Mouse (Mus musculus): Measurements from ENCODE around the gene Dip2b. TPM values are rescaled to one million over a fixed set of nuclear protein-coding genes. Genes with fewer than 3 reads are reported as not detected.

Dip2b gene
- polyA plus RNA-seq, 1 experiment = 7.4 TPM

GRCm38 (mm10) chr15:100177167-100177566 is 138.7 kb downstream of the Dip2b start:
- TF ChIP-seq MAX (IDR thresholded peaks at IDR 0.05) = no peak
- TF ChIP-seq CTCF (IDR thresholded peaks at IDR 0.05; ENCODE audit: control insufficient read depth, insufficient read depth, insufficient read length) = no peak
- no peak for TF ChIP-seq FOSL1 (IDR thresholded peaks at IDR 0.05; ENCODE audit: insufficient read depth, low read length, poor library complexity, severe bottlenecking)
- TF ChIP-seq USF1 (IDR thresholded peaks at IDR 0.05; ENCODE audit: low read depth) = no peak
- TF ChIP-seq MYOG (IDR thresholded peaks at IDR 0.05; ENCODE audit: control insufficient read depth, extremely low read depth, insufficient read length) = no peak
- TF ChIP-seq CEBPB (IDR thresholded peaks at IDR 0.05; ENCODE audit: low read depth) = no peak
- no peak for TF ChIP-seq MYOD1 (IDR thresholded peaks at IDR 0.05; ENCODE audit: control insufficient read depth, insufficient read length, low read depth)
- Histone ChIP-seq H3K27me3 (ENCODE audit: control insufficient read depth, insufficient read depth, insufficient read length) (no peaks in the 10 kb centered on the region), H3K36me3 (ENCODE audit: control insufficient read depth, insufficient read depth) (peaks cover 53% of the 10 kb centered on the region), H3ac (ENCODE audit: control insufficient read depth, insufficient read length, low read depth) (no peak overlapping the region), H3K79me3 (ENCODE audit: low read depth) (no peaks in the 10 kb centered on the region), H3K79me2 (ENCODE audit: control insufficient read depth, insufficient read depth) (no peaks in the 10 kb centered on the region), H3K4me3 (ENCODE audit: insufficient read depth, poor library complexity, severe bottlenecking) (no peak overlapping the region)

GRCm38 (mm10) chr15:100177575-100177974 is 139.1 kb downstream of the Dip2b start:
- TF ChIP-seq FOSL1 (IDR thresholded peaks at IDR 0.05; ENCODE audit: insufficient read depth, low read length, poor library complexity, severe bottlenecking) (no peak), MYOG (IDR thresholded peaks at IDR 0.05; ENCODE audit: control insufficient read depth, extremely low read depth, insufficient read length) (no peak), MAX (IDR thresholded peaks at IDR 0.05) (no peak), MYOD1 (IDR thresholded peaks at IDR 0.05; ENCODE audit: control insufficient read depth, insufficient read length, low read depth) (no peak), CEBPB (IDR thresholded peaks at IDR 0.05; ENCODE audit: low read depth) (no peak), USF1 (IDR thresholded peaks at IDR 0.05; ENCODE audit: low read depth) (no peak), CTCF (IDR thresholded peaks at IDR 0.05; ENCODE audit: control insufficient read depth, insufficient read depth, insufficient read length) (no peak)
- peaks cover 50% of the 10 kb centered on the region for H3K36me3 ChIP-seq (ENCODE audit: control insufficient read depth, insufficient read depth)

GRCm38 (mm10) chr15:100178487-100178886 is 140.0 kb downstream of the Dip2b start:
- Histone ChIP-seq H3K79me3 (ENCODE audit: low read depth) (no peaks in the 10 kb centered on the region), H3K79me2 (ENCODE audit: control insufficient read depth, insufficient read depth) (no peaks in the 10 kb centered on the region), H3K4me3 (ENCODE audit: insufficient read depth, poor library complexity, severe bottlenecking) (no peak overlapping the region), H3ac (ENCODE audit: control insufficient read depth, insufficient read length, low read depth) (no peak overlapping the region), H3K27me3 (ENCODE audit: control insufficient read depth, insufficient read depth, insufficient read length) (no peaks in the 10 kb centered on the region), H3K36me3 (ENCODE audit: control insufficient read depth, insufficient read depth) (peaks cover 44% of the 10 kb centered on the region)
- TF ChIP-seq CTCF (IDR thresholded peaks at IDR 0.05; ENCODE audit: control insufficient read depth, insufficient read depth, insufficient read length) = no peak
- no peak for TF ChIP-seq CEBPB (IDR thresholded peaks at IDR 0.05; ENCODE audit: low read depth)
- no peak for TF ChIP-seq MAX (IDR thresholded peaks at IDR 0.05)
- no peak for TF ChIP-seq MYOG (IDR thresholded peaks at IDR 0.05; ENCODE audit: control insufficient read depth, extremely low read depth, insufficient read length)
- TF ChIP-seq USF1 (IDR thresholded peaks at IDR 0.05; ENCODE audit: low read depth) = no peak
- TF ChIP-seq FOSL1 (IDR thresholded peaks at IDR 0.05; ENCODE audit: insufficient read depth, low read length, poor library complexity, severe bottlenecking) = no peak
- TF ChIP-seq MYOD1 (IDR thresholded peaks at IDR 0.05; ENCODE audit: control insufficient read depth, insufficient read length, low read depth) = no peak

More at GRCm38 (mm10) chr15:100177575-100177974, 139.1 kb downstream of the Dip2b start:
- Histone ChIP-seq H3K79me2 (ENCODE audit: control insufficient read depth, insufficient read depth) (no peaks in the 10 kb centered on the region), H3K79me3 (ENCODE audit: low read depth) (no peaks in the 10 kb centered on the region), H3ac (ENCODE audit: control insufficient read depth, insufficient read length, low read depth) (no peak overlapping the region), H3K4me3 (ENCODE audit: insufficient read depth, poor library complexity, severe bottlenecking) (no peak overlapping the region), H3K27me3 (ENCODE audit: control insufficient read depth, insufficient read depth, insufficient read length) (no peaks in the 10 kb centered on the region)

- H3ac ChIP-seq (ENCODE audit: control insufficient read depth, insufficient read length, low read depth) = no peak overlapping the region
- peaks cover 33% of the 10 kb centered on the region for H3K36me3 ChIP-seq (ENCODE audit: control insufficient read depth, insufficient read depth)
- H3K79me2 ChIP-seq (ENCODE audit: control insufficient read depth, insufficient read depth) = no peaks in the 10 kb centered on the region
- H3K79me3 ChIP-seq (ENCODE audit: low read depth) = no peaks in the 10 kb centered on the region
- TF ChIP-seq USF1 (IDR thresholded peaks at IDR 0.05; ENCODE audit: low read depth) (no peak), CTCF (IDR thresholded peaks at IDR 0.05; ENCODE audit: control insufficient read depth, insufficient read depth, insufficient read length) (no peak), MYOG (IDR thresholded peaks at IDR 0.05; ENCODE audit: control insufficient read depth, extremely low read depth, insufficient read length) (no peak), MYOD1 (IDR thresholded peaks at IDR 0.05; ENCODE audit: control insufficient read depth, insufficient read length, low read depth) (no peak), MAX (IDR thresholded peaks at IDR 0.05) (no peak)
- no peak overlapping the region for H3K4me3 ChIP-seq (ENCODE audit: insufficient read depth, poor library complexity, severe bottlenecking)
- H3K27me3 ChIP-seq (ENCODE audit: control insufficient read depth, insufficient read depth, insufficient read length) = no peaks in the 10 kb centered on the region
Measured at GRCm38 (mm10) chr15:100179685-100180084, 141.2 kb downstream of the Dip2b start.

- Histone ChIP-seq H3K27me3 (ENCODE audit: control insufficient read depth, insufficient read depth, insufficient read length) (no peaks in the 10 kb centered on the region), H3K79me2 (ENCODE audit: control insufficient read depth, insufficient read depth) (no peaks in the 10 kb centered on the region), H3K79me3 (ENCODE audit: low read depth) (no peaks in the 10 kb centered on the region), H3K36me3 (ENCODE audit: control insufficient read depth, insufficient read depth) (peaks cover 29% of the 10 kb centered on the region), H3K4me3 (ENCODE audit: insufficient read depth, poor library complexity, severe bottlenecking) (no peak overlapping the region), H3ac (ENCODE audit: control insufficient read depth, insufficient read length, low read depth) (no peak overlapping the region)
- TF ChIP-seq MYOD1 (IDR thresholded peaks at IDR 0.05; ENCODE audit: control insufficient read depth, insufficient read length, low read depth) (no peak), MAX (IDR thresholded peaks at IDR 0.05) (no peak), FOSL1 (IDR thresholded peaks at IDR 0.05; ENCODE audit: insufficient read depth, low read length, poor library complexity, severe bottlenecking) (no peak), MYOG (IDR thresholded peaks at IDR 0.05; ENCODE audit: control insufficient read depth, extremely low read depth, insufficient read length) (no peak), USF1 (IDR thresholded peaks at IDR 0.05; ENCODE audit: low read depth) (no peak)
Measured at GRCm38 (mm10) chr15:100180221-100180620, 141.8 kb downstream of the Dip2b start.

- TF ChIP-seq CTCF (IDR thresholded peaks at IDR 0.05; ENCODE audit: control insufficient read depth, insufficient read depth, insufficient read length) = no peak
- no peak for TF ChIP-seq MYOD1 (IDR thresholded peaks at IDR 0.05; ENCODE audit: control insufficient read depth, insufficient read length, low read depth)
- no peak for TF ChIP-seq USF1 (IDR thresholded peaks at IDR 0.05; ENCODE audit: low read depth)
- TF ChIP-seq FOSL1 (IDR thresholded peaks at IDR 0.05; ENCODE audit: insufficient read depth, low read length, poor library complexity, severe bottlenecking) = no peak
- no peak for TF ChIP-seq MYOG (IDR thresholded peaks at IDR 0.05; ENCODE audit: control insufficient read depth, extremely low read depth, insufficient read length)
- no peak for TF ChIP-seq MAX (IDR thresholded peaks at IDR 0.05)
- TF ChIP-seq CEBPB (IDR thresholded peaks at IDR 0.05; ENCODE audit: low read depth) = no peak
- H3ac ChIP-seq (ENCODE audit: control insufficient read depth, insufficient read length, low read depth) = no peak overlapping the region
- H3K4me3 ChIP-seq (ENCODE audit: insufficient read depth, poor library complexity, severe bottlenecking) = no peak overlapping the region
- H3K36me3 ChIP-seq (ENCODE audit: control insufficient read depth, insufficient read depth) = peaks cover 33% of the 10 kb centered on the region
- no peaks in the 10 kb centered on the region for H3K79me3 ChIP-seq (ENCODE audit: low read depth)
- no peaks in the 10 kb centered on the region for H3K27me3 ChIP-seq (ENCODE audit: control insufficient read depth, insufficient read depth, insufficient read length)
- H3K79me2 ChIP-seq (ENCODE audit: control insufficient read depth, insufficient read depth) = no peaks in the 10 kb centered on the region
Measured at GRCm38 (mm10) chr15:100181841-100182240, 143.4 kb downstream of the Dip2b start.
